Mouse (Mus musculus) frontal cortex, adult 2 months (tissue): ENCODE measurements at regions not wholly inside any gene's neighbourhood (a gene's known extent, or its start where the extent isn't known, plus 50 kb on each side); places are given as distances from the start of the nearest gene placed in this dataset.

Experiments
- DNase-seq, 2 experiments: peaks; one replicate each; pipeline ENCODE4 v3.0.0; 2022; ENCODE audit warnings: low spot score in 1 of 2; ENCODE audit errors: extremely low spot score in 1 of 2

DNA sequence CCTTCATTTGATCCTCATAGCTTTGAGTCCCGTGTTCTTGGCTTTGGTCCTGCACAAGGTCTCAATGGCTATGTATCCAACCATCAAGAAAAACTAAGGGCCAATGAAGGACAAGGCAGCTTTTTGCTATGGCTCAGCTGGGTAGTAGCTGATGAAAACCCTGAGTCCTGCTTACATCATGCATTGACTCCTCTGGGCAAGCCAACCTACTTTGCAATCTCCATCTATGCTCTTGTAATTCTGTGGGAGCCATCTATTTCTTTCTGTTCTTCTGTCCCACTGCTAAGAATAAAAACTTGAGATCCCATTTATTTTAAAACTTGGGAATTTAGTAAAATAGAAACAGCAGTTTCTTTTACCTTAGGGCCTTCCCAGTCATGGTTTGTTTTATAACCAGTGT lies 391.0 kb upstream of the Lmcd1 start:
- DNase-seq, result no peak

- DNase-seq, result no peak
Observed at GRCm38 (mm10) chr6:111883946-111884345, 389.6 kb upstream of the Lmcd1 start.

DNA sequence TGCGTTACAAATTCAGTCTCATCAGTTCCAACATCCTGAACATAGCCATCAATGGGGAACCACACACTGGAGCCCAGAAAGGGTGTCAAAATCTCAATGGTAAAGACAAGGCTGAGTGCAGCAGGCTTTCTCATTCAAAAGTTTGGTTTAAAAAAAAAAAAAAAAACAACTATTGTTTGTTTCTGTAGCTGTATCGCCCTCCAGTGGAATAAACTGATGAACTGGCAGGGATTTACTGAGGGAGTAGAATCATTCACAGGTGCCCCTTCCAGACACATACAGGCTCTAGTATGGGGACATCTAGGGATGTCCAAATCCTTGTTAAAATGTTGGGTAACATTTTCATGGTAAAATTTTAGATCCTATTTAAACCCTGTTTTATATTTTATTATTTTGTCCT lies 361.6 kb upstream of the Lmcd1 start:
- peak in 1 of 2 experiments; percentile 42 for DNase-seq

GRCm38 (mm10) chr6:111913771-111914405 lies 359.7 kb upstream of the Lmcd1 start:
- DNase-seq, result no peak

DNA sequence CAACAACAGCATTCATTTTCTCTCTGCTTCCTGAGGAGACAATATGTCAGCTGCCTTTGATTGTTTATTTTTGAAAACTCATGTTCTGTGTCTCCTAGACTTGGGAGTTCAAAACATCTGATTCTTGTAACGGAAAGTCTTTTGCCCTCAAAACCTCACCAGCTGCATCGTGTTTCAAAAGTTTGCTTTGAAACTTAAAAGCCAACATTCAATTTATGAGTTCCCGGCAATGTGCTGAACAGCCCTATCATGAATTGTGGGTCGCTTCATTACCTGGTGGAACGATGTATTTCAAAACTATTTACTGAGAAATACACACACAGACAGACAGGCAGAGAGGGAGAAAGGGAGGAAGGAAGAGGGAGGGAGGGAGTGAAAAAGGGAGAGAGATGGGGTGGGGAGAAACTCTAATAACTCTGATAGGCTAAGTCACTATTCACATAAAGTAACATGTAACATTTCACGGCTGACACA lies 356.3 kb upstream of the Lmcd1 start:
- DNase-seq, result no peak

- DNase-seq, result no peak
Observed at GRCm38 (mm10) chr6:111917868-111918597, 355.5 kb upstream of the Lmcd1 start.

DNA sequence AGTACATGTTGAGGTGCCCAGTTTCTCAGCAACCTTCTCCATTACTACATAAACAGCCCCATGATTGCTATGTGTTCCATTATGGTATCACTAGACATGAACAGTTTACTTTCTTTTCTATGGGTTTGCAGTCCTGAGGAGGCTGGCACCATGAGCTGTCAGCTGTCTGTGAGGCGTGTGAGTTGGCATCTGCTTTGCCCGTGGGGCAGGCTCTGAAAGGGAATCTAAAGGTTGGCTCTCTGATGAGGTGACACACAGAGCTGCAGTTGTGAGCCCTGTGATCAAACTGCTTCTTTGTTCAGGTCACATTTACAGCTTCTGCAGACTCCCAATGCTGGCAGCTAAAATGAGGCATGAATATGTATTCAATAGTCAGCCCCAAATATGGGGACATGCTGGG lies 341.0 kb upstream of the Lmcd1 start:
- DNase-seq, result no peak

DNA sequence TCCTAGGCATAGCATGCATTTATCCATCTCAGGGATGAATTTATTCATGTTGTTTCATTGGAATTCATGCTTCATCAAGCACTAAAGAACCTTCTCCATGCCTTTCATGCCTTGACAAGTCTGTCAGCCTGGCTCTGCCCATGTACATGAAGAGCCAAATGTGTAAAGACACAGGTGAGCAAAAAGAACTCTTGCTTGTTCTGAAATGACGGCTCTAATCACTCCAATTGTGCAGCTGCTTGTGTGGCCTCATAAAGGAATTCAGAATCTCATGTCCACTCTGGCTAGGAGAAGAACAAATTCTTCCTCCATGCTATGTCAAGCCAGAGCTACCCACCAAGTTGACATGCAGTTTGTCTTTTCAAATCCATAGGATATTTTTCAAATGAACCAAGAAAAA lies 319.2 kb upstream of the Lmcd1 start:
- no peak for DNase-seq

DNA sequence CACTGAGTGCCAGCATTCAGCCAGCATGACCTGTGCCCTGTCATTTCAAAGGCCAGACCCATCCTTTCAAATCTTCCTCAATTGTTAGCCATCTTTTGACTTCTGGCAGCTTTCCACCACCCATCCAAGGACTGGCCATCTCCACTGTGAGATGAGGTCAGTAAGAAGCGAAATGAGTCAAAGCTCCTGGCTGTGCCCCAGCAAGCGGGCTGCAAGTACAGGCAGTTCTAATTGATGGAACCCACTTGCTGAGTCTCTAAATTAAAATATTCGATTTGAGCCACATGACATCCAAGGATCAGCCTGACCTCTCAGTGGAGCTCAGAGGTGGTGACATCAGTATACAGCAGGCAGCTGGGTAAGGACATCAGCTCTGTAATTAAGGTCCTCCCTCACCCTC lies 307.8 kb upstream of the Lmcd1 start:
- no peak for DNase-seq

GRCm38 (mm10) chr6:111985452-111985851 lies 288.1 kb upstream of the Lmcd1 start:
- peak in 1 of 2 experiments; percentile 19 for DNase-seq

DNA sequence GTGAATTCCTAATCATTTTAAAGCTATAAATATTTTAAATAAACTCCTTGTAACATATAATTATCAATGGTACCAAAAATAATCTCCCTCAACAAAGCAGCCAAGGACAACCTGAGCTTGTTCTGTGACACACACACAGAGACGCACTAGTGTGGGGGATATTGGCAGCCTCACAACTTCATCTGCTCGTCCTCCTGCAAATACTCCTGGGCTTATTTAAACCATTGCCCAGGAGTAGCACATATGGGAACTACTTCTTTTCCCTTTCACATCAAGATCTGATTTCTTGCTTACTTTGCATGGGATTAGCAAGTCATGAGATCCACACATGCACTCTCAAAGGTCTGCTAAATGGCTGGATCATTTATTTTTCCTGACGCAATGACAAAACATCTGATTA lies 277.7 kb upstream of the Lmcd1 start:
- DNase-seq, result no peak

DNA sequence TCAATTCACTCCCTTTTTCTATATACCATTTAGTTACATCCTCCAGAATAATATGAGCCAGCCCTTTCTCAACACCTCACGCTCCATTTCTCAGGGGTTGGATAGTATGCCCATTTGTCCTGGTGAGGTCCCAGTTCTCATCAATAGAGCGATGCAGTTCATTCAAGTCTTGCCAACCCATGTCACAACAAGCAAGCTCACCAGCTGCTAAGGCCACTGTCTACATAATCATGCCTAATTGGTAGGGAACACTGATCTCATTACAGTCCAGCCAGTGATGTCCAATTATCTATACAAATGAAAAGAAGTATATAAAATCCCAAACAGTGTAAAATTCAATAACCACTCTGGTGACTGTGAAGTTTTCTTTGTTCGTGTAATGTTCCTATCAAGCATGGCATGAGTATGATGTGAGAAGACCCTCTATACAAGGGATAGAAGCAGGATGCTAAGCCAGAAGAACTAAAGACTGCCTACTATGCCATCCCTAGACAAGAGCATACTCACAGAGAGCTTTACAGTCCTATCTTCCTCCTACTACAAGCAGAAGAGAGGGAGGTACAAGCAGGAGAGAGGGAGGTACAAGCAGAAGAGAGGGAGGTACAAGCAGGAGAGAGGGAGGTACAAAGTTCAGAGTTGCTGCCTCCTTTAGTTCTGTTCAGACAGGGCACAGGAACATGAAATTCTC lies 269.6 kb upstream of the Lmcd1 start:
- no peak for DNase-seq

GRCm38 (mm10) chr6:112026261-112027205 lies 247.0 kb upstream of the Lmcd1 start:
- peak in 1 of 2 experiments; percentile 42 for DNase-seq

DNA sequence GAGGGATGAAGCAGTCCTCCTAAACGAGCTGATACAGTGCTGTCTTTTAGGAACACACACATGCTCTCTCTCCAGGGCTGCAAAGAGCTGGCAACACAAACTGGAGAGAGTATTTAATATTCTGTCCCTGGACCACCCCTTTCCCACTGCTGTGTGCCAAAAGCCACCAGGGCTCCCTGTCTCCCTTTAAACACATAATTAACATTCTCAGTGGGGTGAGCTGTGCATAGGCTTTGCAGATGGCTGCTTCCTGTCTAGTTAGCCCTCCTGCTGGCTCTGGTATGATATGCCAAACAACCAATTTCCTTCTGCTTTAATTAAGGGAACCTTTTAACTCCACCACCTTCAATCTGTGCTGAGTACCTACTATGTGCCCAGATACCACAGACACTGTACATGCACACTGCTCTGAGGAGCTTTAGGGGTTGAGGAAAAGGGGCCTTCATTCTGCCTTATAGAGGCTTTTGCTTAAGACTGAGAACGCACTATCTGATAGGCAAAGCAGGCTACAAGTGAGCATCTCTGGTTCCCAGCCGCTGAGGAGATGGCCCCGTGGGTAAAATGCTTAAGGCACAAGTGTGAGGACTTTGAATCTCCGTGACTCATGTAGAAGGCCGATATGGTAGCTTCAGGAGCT lies 222.9 kb upstream of the Lmcd1 start:
- DNase-seq, result no peak

GRCm38 (mm10) chr6:112052193-112052592 lies 221.4 kb upstream of the Lmcd1 start:
- DNase-seq, result no peak

- peak in 1 of 2 experiments; percentile 3 for DNase-seq
Observed at GRCm38 (mm10) chr6:112057895-112058294, 215.7 kb upstream of the Lmcd1 start.

GRCm38 (mm10) chr6:112062956-112063355 lies 210.6 kb upstream of the Lmcd1 start:
- DNase-seq, result no peak

GRCm38 (mm10) chr6:112090597-112090996 lies 183.0 kb upstream of the Lmcd1 start:
- no peak for DNase-seq

DNA sequence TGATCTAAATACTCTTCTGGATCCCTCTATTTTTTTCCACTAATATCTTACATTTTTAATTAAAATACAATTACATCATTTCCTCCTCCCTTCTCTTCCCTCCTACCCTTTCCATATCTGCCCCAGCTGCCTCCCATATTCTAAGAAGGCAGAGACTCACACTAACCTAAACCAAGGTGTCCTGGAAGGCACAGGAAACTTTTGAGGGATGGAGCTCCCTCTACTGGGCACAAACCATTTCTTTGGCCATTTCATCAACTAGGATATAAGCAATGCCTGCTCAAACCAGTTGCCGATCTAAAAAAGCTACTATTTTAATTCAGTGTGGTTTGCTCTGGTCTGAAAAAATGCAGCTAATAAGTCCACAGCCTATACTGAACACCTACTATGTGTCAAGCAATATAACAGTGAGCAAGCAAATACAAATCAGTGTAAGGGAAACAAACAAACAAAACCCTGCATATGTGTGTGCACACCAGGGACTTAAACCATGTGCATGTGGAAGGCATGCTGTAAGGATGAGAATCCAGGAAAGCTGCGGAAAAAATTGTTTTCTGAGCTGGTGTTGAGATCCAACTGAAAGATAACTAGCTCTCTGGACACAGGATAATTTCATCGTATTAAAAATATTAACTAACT lies 182.3 kb upstream of the Lmcd1 start:
- peak; percentile 31 to 87 for DNase-seq

DNA sequence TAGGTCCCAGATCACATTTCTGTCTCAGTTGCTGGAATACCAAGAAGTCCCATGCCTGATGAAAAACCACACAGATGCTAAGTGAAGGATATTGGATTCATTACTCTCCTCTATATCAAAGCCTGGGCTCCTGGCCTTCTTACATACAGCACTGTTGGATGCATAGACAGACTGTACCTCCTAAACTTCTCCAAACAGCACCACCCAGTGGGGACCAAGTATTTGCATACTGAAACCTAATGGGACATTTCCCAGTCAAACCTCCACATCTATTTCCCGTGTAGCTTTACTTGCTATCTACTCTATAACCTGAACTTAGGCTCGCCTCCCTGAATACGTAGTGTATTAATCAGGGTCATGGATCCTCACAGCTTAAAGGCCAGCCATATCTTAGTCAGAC lies 180.3 kb upstream of the Lmcd1 start:
- peak in 1 of 2 experiments; percentile 32 for DNase-seq
